Comparison of ENCODE assay signal across 8 mouse cellular contexts in genomic region chr7:128610897-128611798, GRCm38 (mm10). TPM values are rescaled to one million over a fixed set of nuclear protein-coding genes. Genes with fewer than 3 reads are reported as not detected.
DNase-seq lines count a peak whose midpoint lies in the region; ATAC-seq lines count a peak whose summit lies in the region.

Inpp5f (plus strand) TSS chr7:128611328.

- peak within 1 kb of the TSS; percentile 65 for H3K4me3 ChIP-seq in hindbrain, embryonic 12.5 days

- peak within 1 kb of the TSS; percentile 79 for H3K27ac ChIP-seq in hindbrain, embryonic 12.5 days

- no peaks in the 10 kb centered on the region for H3K27me3 ChIP-seq in hindbrain, embryonic 12.5 days

- H3K4me1 ChIP-seq in hindbrain, embryonic 12.5 days = peaks cover 12% of the 10 kb centered on the region

- H3K36me3 ChIP-seq in hindbrain, embryonic 12.5 days = no peaks in the 10 kb centered on the region

- H3K4me2 ChIP-seq in hindbrain, embryonic 12.5 days (replicated peaks) = peak within 1 kb of the TSS; percentile 81

- H3K9ac ChIP-seq in hindbrain, embryonic 12.5 days = peak within 1 kb of the TSS; percentile 66

- WGBS in hindbrain, embryonic 12.5 days = 2% methylated on average over 67 of the region's 68 CpGs

- no peaks in the 10 kb centered on the region for H3K9me3 ChIP-seq in hindbrain, embryonic 12.5 days (replicated peaks)

- ATAC-seq in hindbrain, embryonic 12.5 days (ENCODE audit: low FRiP score) = peak; percentile 99

- DNase-seq in NIH3T3 (ENCODE audit: low read depth) = peak; percentile 99
- DNase-seq in cerebellum, postnatal 10 days = peak; percentile 98 to 100
- peak; percentile 96 for DNase-seq in frontal cortex, postnatal 10 days (ENCODE audit: low spot score in 2 of 2)
- peak; percentile 92 to 98 for DNase-seq in layer of hippocampus, postnatal 14 days (ENCODE audit: low spot score in 2 of 2)
- DNase-seq in lung, postnatal 14 days = peak; percentile 99
- peak; percentile 98 for DNase-seq in retina, adult 2 months (ENCODE audit: low read depth, low spot score)
- peak; percentile 99 to 100 for DNase-seq in thymus, postnatal 36 days

RNA-seq across cellular contexts. Expression of gene Inpp5f, which starts in this region (rescaled TPM):
- 140 and 158 TPM in 2 replicates for polyA plus RNA-seq in hindbrain, embryonic 12.5 days (2016; fragmentation: Nextera tagmentation; extraction: Ambion mirVana)
- 100 to 1,000 TPM; 246 to 261 TPM for total RNA-seq in layer of hippocampus, postnatal 14 days (2021)

Comparison
In these comparisons a context has a peak if more than half of its experiments do, and no peak if none do; other contexts are left out.
1. Peak in every context shown above with its lines: DNase-seq, ATAC-seq, H3K4me3 ChIP-seq and H3K27ac ChIP-seq.